Mouse (Mus musculus): ENCODE results near the gene Fhit.
A peak's percentile ranks its signal among the peaks of the same experiment; 100 is the strongest.
"Not testable (repeated sequence)": the region's sequence is repeated elsewhere in the genome, so short reads cannot be mapped to it uniquely, and the experiment has no call there.

The Fhit gene

DNA sequence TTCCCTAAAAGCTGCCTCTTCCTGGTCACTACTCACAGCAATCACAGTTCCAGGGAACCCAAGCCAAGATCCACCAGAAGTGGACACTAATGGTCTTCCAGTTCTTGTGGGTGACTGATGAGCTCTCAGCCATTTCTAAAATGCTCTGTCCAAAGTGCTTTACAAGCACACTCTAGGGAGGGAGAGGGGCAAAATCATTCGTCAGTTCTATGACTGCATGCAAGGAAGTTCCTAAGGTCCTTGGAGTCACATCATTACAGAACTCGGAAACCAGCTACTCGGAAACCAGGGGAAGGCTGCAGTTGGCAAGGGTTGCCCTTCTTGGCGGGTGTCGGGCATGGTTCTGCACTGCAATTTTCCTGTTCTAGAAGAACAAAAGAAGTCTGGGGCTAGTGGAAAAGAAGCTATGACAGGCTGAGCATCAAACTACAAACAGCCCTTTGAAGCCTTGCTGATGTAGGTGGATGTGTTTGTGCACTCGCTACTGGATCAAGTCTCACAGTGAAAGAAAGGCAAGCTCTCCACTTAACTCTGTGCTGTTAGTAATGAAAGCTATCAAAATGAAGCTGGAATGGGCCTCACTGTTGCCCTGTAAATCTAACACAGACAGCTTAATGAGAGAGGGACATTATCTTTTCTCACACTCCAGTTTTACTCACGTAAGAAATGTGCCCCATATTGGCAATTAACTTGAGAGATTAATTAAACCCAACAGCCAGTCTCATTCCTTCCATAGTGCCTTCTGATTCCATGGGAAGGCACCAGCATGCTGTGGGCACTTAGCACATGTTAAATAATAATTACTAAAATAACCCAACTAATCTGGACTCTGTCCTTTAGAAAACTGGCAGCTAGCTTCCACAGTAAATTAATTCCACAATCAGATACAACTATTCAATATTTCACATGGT lies 243.7 kb downstream of the Fhit start:
- DNase-seq (ENCODE audit: low read depth): peak; percentile 10

DNA sequence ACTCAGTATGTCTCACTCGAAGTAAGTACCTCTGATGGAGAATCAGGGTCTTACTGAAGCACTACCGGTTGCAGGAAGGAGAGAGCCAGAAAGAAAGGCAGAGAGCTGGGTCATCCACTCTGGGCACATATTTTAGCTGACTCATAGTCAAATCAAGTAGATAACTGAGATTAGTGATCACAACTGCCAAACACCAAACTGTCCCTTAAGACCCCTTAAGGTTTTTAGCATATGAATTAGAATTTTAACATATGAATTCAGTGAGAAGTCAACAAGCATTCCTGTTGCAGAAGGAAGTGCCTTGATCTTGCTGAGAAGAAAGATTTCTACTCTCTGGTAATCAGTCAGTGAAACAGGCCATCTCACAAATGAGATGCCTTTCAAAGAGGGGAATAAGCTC lies 253.8 kb downstream of the Fhit start:
- DNase-seq (ENCODE audit: low read depth): no peak

DNA sequence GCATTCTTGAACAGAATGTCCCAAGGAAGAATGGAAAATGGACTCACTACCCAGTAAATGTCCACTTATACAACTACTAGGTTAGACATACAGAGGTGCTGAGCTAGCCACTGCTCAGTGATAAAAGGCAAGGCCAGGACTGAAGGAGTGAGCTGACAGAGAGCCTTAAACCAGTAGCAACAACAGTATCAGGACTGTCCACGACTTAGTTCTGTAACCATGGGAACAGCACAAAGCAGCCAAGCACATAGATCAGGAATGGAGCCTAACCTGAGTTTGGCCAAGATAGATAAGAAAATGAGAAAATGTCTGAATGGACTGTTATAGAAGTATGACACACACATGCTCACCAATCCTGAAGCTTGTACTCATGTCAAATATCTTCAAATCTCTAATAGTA lies 279.1 kb downstream of the Fhit start:
- DNase-seq (ENCODE audit: low read depth): no peak

DNA sequence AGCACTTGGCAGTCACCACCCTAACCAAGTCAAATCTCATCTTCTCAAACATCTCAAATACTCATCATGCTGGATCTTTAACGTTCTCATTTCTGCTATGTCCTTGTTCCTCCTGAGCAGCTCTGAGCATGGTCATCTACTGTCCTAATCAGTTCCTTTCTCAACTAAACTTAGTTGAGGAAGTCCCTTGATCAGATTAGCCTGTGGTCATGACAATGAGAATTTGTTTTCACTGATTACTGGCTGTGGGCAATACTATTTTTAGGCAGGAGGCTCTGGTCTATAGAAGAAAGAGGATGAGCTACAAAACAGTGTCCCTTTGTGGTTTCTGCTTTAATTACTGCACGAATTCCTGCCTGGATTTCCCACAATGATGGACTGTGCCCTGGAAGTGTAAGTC lies 281.1 kb downstream of the Fhit start:
- no peak for DNase-seq (ENCODE audit: low read depth)

DNA sequence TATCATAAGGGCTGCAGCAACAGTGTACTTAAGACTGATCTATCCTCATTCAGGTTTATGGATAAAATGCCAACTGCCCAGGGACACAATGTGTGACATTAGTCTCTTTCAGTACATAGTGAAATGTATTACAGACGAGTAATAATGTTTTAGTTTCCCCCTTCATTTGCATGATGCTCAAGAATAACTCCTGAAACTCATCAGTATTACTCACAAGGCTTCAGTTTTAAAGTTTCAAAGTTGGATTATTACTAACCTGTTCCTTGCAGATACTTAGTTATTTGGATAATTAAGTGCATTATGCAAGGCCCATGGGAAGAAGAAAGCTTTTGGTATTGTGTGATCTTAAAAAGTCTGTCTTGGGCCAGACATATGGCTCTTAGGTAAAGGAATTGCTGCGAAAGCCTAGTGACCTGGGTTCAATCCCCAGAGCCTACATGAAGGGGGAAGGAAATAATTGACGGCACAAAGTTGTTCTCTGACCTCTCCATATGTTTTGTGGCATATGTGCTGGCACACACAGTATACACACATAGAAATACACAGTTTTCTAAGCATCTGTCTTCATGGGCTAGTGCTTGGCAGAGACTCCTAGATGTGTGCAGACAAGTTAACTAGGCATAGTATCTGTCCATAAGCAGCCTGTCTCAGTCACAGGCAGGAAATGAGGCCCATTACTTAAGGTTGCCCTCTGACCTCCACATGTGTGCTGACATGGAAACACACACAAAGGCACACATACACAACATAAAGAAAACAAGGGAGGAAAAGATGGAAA lies 287.1 kb downstream of the Fhit start:
- no peak for DNase-seq (ENCODE audit: low read depth)

DNA sequence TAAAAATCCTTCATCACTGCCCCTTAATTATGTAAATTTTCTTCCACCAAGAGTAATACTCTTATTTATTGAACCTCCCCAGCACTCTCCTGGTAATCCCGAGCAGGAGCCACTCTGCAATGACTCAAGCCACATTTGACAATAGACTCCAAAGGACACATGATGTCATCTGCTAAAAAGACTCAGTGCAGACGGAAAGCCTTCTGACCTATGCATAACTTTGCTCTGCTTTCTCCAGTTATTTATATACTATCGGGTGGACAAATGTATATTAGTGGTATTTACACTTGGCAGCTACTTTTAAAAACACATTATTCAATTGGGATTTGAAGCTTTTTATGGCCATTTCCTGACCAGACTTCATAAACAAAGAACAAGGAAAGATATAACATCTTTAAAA lies 304.2 kb downstream of the Fhit start:
- DNase-seq (ENCODE audit: low read depth): no peak

DNA sequence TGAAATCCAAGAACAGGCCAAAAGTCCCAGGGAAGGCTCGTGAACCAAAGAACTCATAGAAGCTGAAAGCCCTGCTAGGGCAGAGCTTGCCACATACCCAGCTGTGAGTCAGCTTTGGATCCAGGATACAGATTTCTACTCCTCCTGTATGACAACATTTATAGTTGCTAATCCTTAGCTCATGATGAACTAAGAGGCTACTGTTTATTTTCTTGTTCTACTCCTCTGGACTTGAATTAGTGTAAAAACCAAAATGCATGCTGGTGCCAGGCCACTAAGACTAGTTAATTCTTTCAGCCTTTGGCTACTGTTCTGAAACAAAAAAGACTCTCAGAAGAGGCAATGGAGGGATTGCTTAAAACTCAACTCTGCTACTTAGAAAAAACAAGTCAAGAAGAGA lies 309.9 kb downstream of the Fhit start:
- no peak for DNase-seq (ENCODE audit: low read depth)

DNA sequence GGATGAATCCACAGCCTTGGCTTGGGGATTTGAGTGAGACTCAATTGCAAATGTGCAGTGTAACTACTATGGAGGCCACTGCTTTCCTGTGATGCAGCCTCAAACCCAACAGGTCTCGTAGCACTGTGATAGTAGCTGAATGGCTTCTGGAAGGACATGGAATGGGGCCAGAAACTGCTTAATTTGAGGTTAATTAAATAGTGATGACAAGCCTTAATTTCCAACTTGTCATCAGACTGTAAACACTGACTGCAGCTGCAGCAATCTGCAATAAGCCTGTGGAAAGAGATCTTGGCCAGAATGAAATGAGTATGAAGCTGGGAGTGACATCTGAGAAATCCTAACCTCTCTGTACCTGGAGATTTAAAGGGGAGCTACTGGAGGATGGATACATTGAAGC lies 325.8 kb downstream of the Fhit start:
- no peak for DNase-seq (ENCODE audit: low read depth)

DNA sequence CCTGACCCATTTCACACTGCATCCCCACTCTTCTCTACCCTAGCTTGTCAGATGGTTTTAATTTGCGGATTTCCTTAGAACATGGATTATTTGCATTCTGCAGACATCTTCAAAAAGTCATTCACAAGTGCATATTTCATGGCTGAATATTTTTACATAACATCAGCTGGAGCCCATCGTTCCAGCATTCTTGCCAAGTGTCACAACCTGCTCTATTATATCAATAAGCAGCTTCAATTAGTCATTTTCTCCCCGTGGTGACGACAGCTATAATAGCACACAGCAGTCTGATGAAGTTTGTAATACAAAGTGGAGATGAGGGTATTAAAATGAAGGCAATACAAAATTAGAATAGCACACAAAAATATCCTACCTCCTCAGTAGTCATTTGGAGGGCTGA lies 337.0 kb downstream of the Fhit start:
- DNase-seq (ENCODE audit: low read depth): no peak

DNA sequence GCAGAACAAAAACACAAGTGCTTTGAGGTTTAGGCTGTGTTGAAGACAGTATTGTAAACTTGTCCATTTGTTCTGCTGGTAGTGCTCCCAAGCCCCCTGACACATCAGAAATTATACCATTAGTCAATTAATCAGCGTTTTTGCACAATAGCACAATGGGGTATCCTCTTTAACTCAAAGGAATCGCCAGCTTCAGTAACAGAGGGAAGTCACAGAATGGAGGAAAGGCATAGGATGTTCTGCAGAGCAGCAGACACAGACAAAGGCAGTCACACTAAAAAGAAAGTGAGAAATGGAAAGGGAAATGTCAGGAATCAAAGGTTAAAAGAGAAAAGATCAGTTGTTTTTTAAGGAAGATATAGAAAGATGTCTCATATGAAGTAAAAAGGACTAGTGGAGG lies 348.3 kb downstream of the Fhit start:
- DNase-seq (ENCODE audit: low read depth): no peak

DNA sequence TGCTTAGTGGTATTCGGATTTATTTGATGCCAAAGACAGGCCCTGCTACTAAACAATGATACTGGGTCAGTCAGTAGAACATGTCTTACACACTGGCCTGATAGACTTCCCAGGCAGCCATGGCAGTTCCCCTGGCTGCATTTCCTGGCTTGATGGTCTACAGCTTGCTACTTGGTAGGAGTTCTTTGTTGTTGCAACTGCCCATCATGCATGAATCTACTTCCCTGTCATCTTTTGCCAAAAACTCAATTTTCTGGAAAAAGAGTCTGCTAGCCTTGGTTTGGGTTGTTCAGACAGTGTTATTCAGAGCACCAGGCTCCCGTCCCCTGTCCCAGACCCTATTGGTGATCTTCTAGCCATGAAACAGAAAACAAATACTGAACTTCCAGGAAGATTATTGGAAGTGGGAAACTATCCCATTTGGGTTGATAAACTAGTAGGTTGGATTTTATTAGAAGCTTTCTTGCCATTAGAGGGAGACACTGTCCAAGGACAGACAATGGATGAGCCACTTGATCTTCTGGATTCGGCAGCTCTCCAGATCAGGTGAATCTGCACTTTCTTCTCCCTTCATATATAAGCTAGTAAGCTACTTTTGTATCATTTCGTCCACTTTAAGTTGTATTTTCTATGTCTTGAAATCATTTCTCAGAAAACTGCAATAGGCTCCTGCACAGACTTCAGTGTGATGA lies 363.2 kb downstream of the Fhit start:
- no peak for DNase-seq (ENCODE audit: low read depth)

DNA sequence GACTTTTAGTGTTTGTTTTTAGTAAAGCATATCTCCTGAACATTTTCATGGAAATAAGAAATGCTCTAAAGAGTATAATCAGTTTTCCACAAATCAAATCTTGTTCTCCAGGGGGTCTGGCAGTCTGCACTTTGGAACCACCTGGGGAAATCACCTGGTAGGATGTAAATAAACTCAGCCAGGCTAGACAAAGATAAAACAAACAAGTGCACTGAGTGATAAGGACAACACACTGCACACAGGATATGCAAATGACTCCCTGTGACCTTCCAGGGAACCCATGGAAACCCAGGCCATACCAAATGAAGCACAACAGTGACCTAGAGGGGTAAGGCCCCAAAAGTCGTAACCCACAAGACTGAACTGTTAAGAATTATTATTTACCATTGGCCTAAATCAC lies 364.2 kb downstream of the Fhit start:
- DNase-seq (ENCODE audit: low read depth): no peak

DNA sequence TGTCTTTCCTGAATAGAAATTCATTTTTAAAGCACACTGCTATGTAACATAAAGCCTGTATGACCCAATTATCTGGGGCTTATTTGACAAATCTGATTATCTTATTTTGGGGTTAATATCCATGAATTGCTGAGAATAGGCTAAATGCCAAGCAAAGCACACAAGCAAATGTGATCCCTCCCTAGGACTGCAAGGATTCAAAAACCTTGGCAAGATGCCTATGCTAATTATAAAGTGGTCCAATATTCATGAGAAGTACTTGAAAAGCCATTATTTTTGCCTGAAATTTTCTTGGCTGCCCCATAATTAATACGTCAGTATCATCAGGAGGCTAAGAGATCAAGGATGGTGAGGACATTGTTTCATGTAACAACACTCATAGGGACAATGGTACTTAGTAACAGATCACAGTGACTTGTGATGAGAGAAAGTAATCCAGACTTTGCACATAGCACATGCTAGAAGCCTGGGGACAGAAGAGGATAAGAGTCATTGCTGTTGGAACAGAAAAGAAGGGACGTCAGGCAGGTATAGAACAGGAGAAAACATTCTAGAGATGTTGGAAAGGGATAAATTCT lies 366.2 kb downstream of the Fhit start:
- DNase-seq (ENCODE audit: low read depth): no peak

DNA sequence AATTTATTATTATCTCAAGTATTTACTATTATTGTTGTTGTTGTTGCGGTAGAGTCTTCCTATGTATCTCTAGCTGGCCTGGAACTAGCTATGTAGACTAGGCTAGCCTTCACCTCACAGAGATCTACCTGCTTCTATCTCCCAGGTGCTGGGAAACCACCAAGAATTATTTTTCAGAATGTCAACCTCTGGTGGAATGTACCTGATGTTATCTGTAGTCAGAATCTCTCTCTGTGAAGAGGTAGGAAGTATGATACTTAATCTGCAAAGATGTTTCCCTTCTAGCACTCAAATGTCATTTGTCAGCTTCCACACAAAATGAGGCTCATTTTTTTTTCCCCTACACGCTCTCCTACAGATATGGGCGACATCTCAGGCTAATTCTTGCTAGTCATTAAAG lies 377.9 kb downstream of the Fhit start:
- no peak for DNase-seq (ENCODE audit: low read depth)

DNA sequence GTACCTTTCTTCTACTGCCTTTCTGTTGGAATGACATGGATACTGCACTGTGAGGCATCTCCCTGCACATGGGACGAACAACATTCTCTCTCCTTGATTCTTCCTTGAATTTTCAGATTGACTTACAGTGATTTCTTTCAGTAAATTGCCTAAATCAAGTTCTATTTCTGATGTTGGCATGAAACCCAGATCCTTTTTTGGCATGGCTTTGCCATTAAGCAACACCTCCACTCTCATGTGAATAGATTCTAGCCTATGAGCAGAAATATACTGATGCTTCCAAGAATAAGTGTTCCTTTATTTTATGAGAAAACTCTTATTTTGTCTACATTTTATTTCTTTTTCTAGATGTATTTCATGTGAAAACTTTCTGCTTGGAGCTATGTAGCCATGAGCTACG lies 383.1 kb downstream of the Fhit start:
- DNase-seq (ENCODE audit: low read depth): no peak

DNA sequence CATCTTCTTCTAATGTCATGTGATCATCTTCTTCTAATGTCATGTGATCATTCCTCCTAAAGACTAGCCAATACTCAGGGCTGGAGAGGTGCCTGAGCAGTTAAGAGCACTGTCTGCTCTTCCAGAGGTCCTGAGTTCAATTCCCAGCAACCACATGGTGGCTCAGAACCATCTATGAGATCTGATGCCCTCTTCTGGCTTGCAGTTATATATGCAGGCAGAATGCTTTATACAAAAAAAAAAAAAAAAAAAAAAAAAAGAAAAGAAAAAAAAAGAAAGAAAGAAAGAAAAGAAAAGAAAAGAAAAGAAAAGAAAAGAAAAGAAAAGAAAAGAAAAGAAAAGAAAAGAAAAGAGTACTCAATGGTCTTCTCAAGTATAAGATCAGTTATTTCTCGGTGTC lies 407.0 kb downstream of the Fhit start:
- DNase-seq (ENCODE audit: low read depth): not testable (repeated sequence)

DNA sequence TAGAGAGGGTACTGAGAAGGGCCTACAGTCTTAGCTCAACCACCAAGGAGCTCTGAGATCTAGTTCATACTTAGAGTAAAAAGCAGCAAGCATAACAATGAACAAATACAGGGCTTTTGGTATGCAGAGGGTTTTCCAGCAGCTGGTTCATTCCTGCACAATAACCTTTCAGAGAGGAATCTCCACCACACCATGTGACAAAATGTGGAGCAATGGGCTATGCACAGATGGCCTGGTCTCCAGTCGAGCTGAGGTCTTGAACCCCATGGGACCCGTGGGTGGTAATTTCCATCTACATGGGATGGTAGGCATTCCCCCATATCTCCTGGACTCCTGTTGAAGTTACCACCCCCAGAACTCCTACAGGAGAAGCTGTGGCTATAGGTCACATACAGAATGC lies 423.8 kb downstream of the Fhit start:
- no peak for DNase-seq (ENCODE audit: low read depth)

DNA sequence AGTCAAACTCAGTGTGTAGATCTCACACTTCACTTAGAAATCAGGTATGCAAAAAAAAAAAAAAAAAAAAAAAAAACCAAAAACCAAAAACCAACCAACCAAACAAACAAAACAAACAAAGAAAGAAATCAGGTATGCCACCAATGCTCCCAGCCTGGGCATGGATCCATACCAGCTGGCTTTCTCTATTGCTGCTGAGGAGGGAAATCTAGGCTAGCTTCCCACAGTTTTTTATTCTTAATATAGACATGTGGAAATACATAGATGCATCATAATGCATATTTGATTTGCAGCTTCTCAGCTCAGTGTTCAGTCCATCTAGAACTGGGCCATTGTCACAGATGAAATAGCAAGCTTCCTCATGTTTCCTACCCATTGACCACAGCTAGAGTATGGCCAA lies 439.3 kb downstream of the Fhit start:
- DNase-seq (ENCODE audit: low read depth): no peak

DNA sequence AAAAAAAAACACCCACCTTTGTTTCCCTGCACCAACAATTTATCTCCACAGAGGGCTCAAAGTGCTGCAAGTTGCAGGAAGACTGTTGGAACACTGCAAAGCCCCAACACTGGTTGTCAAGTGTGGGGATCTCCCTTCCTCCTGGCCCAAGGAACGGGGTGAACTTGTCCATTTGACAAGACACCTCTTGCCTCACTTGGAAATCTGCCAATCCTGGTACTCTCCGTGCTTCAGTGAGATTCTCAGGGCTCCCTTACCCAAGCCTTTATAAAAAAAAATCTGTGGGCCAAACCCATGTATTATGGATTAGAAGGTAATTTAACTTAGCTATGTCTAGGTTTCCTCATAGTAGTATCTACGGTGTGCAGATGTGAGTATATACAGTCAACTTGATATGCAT lies 448.9 kb downstream of the Fhit start:
- no peak for DNase-seq (ENCODE audit: low read depth)

DNA sequence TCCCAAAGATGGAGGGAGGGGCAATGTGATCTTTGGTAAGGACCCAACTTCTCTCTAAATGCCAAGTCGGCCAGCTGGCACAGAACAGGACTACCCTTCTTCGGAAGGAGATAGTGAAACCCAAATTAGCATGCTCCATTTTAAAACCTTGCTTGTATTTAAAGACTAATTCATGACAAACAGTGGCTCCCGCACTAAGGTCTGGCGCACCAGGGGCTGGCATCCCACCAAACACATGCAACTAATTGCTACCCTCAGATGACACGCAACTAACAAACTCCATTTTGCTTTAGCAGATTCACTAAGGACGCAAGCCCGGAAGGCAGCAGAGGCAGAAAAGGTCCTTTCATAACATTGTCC lies 449.3 kb downstream of the Fhit start:
- no peak for DNase-seq (ENCODE audit: low read depth)

DNA sequence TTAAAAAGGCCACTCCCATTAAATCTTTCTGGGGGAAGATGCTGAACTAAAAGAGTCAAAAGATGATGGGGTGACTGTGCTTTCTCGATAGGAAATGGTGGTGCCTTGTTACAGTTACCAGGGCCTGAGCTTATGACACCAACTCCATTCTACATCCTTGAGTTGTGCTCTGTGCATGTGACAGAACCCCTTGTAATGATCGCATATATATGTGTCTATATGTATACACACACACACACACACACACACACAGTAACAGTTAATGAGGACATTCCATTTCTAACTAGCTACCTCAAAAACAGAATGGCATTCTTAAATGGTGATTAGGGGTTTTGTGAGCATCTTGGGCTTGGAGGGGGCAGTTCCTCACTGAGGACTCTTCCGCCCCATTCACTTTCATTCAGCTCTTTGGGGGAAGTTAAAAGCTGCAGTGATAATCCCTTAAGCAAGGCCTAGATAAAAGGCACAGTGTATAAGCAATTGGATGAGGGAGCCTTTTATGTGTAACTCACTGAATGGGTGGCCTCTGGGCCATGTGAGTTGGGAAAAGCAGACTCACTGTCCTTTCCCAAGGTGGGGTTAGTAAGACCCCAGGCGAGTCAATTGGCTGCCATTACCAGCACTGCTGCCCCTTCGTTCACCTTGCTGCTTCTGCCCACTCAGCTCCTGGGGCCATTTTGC lies 449.9 kb downstream of the Fhit start:
- DNase-seq (ENCODE audit: low read depth): no peak

DNA sequence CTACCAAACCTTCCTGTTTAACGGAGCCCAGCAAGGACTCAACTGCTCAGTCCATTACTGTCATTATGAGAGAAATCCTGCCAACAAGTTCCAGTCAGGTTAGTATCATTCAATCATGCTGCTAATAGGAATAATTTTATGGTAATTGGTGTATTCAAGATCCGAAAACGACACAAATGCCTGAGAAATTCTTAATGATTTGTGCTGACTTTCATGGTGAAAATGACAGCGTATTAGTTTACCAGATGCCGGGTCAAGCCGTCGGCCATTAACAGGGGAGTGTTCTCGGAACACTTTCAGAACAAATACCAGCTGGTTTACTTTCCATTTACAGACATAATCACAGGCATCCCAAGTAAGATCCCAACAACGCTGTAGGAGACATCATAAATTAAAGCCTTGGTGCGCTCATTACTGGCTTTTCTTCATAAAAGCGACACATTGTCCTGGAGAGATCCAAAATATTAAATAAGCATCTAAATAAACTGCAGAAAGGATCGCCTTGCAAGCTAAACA lies 451.0 kb downstream of the Fhit start:
- DNase-seq (ENCODE audit: low read depth): no peak
